Mouse (Mus musculus) heart, postnatal 4 days (tissue): ENCODE data around the gene Ssrp1. TPM values are rescaled to one million over a fixed set of nuclear protein-coding genes. Genes with fewer than 3 reads are reported as not detected.

Experiments
- DNase-seq: peaks from one replicate; pipeline ENCODE4 v3.0.0; 2021
- total RNA-seq, 2 experiments: library from RNA; stranded (reverse); gene quantifications; 2 replicates each; pipeline ENCODE4 v1.2.3; 2021

The Ssrp1 gene
- total RNA-seq, 2 experiments from 2014 or later, result 106 to 108 TPM

- no peak for DNase-seq
These were observed 1.3 kb downstream of the Ssrp1 start for GRCm38 (mm10) chr2:85038336-85038735.

- no peak for DNase-seq
These were observed 6.6 kb downstream of the Ssrp1 start for GRCm38 (mm10) chr2:85043623-85044022.

GRCm38 (mm10) chr2:85046222-85046621, 9.2 kb downstream of the Ssrp1 start:
- DNase-seq, result no peak

GRCm38 (mm10) chr2:85047081-85047480, 10.0 kb downstream of the Ssrp1 start:
- no peak for DNase-seq

- peak; percentile 97 for DNase-seq
These were observed 10.6 kb downstream of the Ssrp1 start, which contains the start of gene Tnks1bp1 for GRCm38 (mm10) chr2:85047596-85048167. Tnks1bp1 (plus strand) TSS chr2:85048022.

GRCm38 (mm10) chr2:85048168-85048751, 11.2 kb downstream of the Ssrp1 start:
- peak; percentile 81 for DNase-seq

GRCm38 (mm10) chr2:85049277-85049676, 12.2 kb downstream of the Ssrp1 start:
- peak; percentile 46 for DNase-seq

- DNase-seq, result peak; percentile 81
These were observed 13.1 kb downstream of the Ssrp1 start for GRCm38 (mm10) chr2:85050001-85050634.

GRCm38 (mm10) chr2:85050746-85051145, 13.7 kb downstream of the Ssrp1 start:
- peak; percentile 65 for DNase-seq

GRCm38 (mm10) chr2:85053192-85053816, 16.3 kb downstream of the Ssrp1 start:
- no peak for DNase-seq

- DNase-seq, result no peak
These were observed 19.7 kb downstream of the Ssrp1 start for GRCm38 (mm10) chr2:85056711-85057110.

GRCm38 (mm10) chr2:85059677-85060076, 22.6 kb downstream of the Ssrp1 start:
- no peak for DNase-seq

GRCm38 (mm10) chr2:85060591-85061060, 23.6 kb downstream of the Ssrp1 start:
- DNase-seq, result peak; percentile 67

GRCm38 (mm10) chr2:85061107-85061541, 24.1 kb downstream of the Ssrp1 start:
- DNase-seq, result peak; percentile 15

GRCm38 (mm10) chr2:85065141-85065875, 28.3 kb downstream of the Ssrp1 start:
- DNase-seq, result peak; percentile 17

GRCm38 (mm10) chr2:85066937-85067336, 29.9 kb downstream of the Ssrp1 start:
- no peak for DNase-seq

- no peak for DNase-seq
These were observed 31.0 kb downstream of the Ssrp1 start for GRCm38 (mm10) chr2:85067903-85068625.

GRCm38 (mm10) chr2:85068626-85069025, 31.6 kb downstream of the Ssrp1 start:
- no peak for DNase-seq

- DNase-seq, result no peak
These were observed 33.1 kb downstream of the Ssrp1 start for GRCm38 (mm10) chr2:85070086-85070485.

- no peak for DNase-seq
These were observed 34.9 kb downstream of the Ssrp1 start for GRCm38 (mm10) chr2:85071921-85072320.

- no peak for DNase-seq
These were observed 36.7 kb downstream of the Ssrp1 start for GRCm38 (mm10) chr2:85073751-85074150.
